9 mouse cellular contexts compared by ENCODE assay signal in the genomic region with DNA sequence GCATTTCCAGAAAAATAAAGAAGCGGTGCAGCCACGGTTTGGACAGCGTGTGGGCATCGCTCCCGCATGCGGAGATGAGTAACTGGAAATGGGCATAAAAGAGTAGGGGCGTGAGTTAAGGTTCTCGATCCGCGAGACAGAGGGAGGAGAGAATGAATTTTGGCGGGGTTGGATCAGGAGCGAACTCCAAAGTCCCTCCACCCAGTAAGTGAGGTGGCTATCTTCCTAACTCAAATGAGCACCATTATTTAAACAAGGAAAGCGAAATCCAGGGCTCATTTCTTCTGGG. TPM values are rescaled to one million over a fixed set of nuclear protein-coding genes. Genes with fewer than 3 reads are reported as not detected.
A peak's percentile ranks its signal among the peaks of the same experiment; 100 is the strongest.
DNase-seq lines count a peak whose midpoint lies in the region; ATAC-seq lines count a peak whose summit lies in the region.
"Had no signal": no experiment of that assay in that cellular context is flagged by ENCODE, and none has a peak within 500 bp of the region (broad histone marks: within the 10 kb centered on the region; RNA-seq: fewer than 3 reads in every experiment).

No protein-coding gene starts in this region.

- H3K4me3 ChIP-seq in limb, embryonic 11.5 days (ENCODE audit: low read depth, low read length): peak overlapping the region; percentile 80
- H3K4me3 ChIP-seq in stomach, embryonic 15.5 days (replicated peaks): peak overlapping the region; percentile 80

- peak overlapping the region; percentile 99 for H3K9ac ChIP-seq in limb, embryonic 11.5 days (ENCODE audit: low read length)
- H3K9ac ChIP-seq in stomach, embryonic 15.5 days: peak overlapping the region; percentile 2; the same call in 1 of the 2 replicates

- peak overlapping the region; percentile 96 for H3K4me2 ChIP-seq in limb, embryonic 11.5 days (ENCODE audit: low read depth, severe bottlenecking)
- H3K4me2 ChIP-seq in stomach, embryonic 15.5 days: peak overlapping the region; percentile 98

- ATAC-seq in limb, embryonic 11.5 days (ENCODE audit: insufficient number of reproducible peaks, low FRiP score, low TSS enrichment, low read depth): no peak
- ATAC-seq in stomach, embryonic 15.5 days (ENCODE audit: insufficient read depth, low FRiP score, low read depth): no peak

- no peaks in the 10 kb centered on the region for H3K27me3 ChIP-seq in limb, embryonic 11.5 days (ENCODE audit: control insufficient read depth, insufficient read depth, low read length)
- H3K27me3 ChIP-seq in stomach, embryonic 15.5 days (replicated peaks): 0 out of 2 replicates have a peak, but pooled peaks cover 3% of the 10 kb centered on the region

- H3K27ac ChIP-seq in limb, embryonic 11.5 days (replicated peaks; ENCODE audit: low read depth, low read length): no peak overlapping the region
- H3K27ac ChIP-seq in stomach, embryonic 15.5 days: no peak overlapping the region

- peaks cover 8% of the 10 kb centered on the region for H3K4me1 ChIP-seq in limb, embryonic 11.5 days (ENCODE audit: control insufficient read depth, insufficient read depth, low read length)
- peaks cover 12% of the 10 kb centered on the region; the same call in 1 of the 2 replicates for H3K4me1 ChIP-seq in stomach, embryonic 15.5 days

- no peaks in the 10 kb centered on the region for H3K9me3 ChIP-seq in limb, embryonic 11.5 days (ENCODE audit: control insufficient read depth, low read length)
- no peaks in the 10 kb centered on the region for H3K9me3 ChIP-seq in stomach, embryonic 15.5 days

- under 1% methylated on average over 13 of the region's 13 CpGs for whole genome bisulfite sequencing in limb, embryonic 11.5 days
- WGBS in stomach, embryonic 15.5 days: 6% methylated on average over 13 of the region's 13 CpGs

- DNase-seq in cerebellum, adult 11 months: peak; percentile 5
- no peak for DNase-seq in cerebellum, postnatal 25 days
- DNase-seq in right cerebral cortex, adult 18-20 months: peak; percentile 30
- DNase-seq in right cerebral cortex, postnatal 36 days (ENCODE audit: low spot score in 2 of 2): no peak
- no peak for DNase-seq in limb, embryonic 11.5 days (ENCODE audit: low spot score)
- no peak for DNase-seq in MN1 (ENCODE audit: low spot score)
- DNase-seq in lung, adult 18-20 months: no peak

- no peaks in the 10 kb centered on the region for H3K36me3 ChIP-seq in limb, embryonic 11.5 days (ENCODE audit: control insufficient read depth, insufficient read depth, low read length)
- no peaks in the 10 kb centered on the region for H3K36me3 ChIP-seq in stomach, embryonic 15.5 days

RNA-seq across cellular contexts. Expression of a gene that starts 2.6 kb away (rescaled TPM):
- polyA plus RNA-seq in limb, embryonic 11.5 days (2014; fragmentation: Nextera tagmentation; extraction: Ambion mirVana): 91.3 and 98.0 TPM in 2 replicates
- 26.9 and 30.1 TPM in 2 replicates for polyA plus RNA-seq in stomach, embryonic 15.5 days (2015; fragmentation: Nextera tagmentation; extraction: Ambion mirVana)
- polyA plus RNA-seq: C2C12 had no signal

Comparison
In these comparisons a context has a peak if more than half of its experiments do, and no peak if none do; other contexts are left out.
1. DNase-seq: peak in cerebellum, adult 11 months (single experiment) and right cerebral cortex, adult 18-20 months (single experiment); none in cerebellum, postnatal 25 days (0 of 2), right cerebral cortex, postnatal 36 days (0 of 2), limb, embryonic 11.5 days (single experiment), MN1 (single experiment) and lung, adult 18-20 months (0 of 2).